Mouse (Mus musculus) kidney, postnatal 36 days (tissue): ENCODE data around the gene Cdsn.
"Not testable (repeated sequence)": the region's sequence is repeated elsewhere in the genome, so short reads cannot be mapped to it uniquely, and the experiment has no call there.

ENCODE experiments used
- DNase-seq, 2 experiments: peaks; one replicate each; pipeline ENCODE4 v3.0.0; 2021 to 2022; ENCODE audit warnings: mixed read lengths in 2 of 2

The Cdsn gene

DNA sequence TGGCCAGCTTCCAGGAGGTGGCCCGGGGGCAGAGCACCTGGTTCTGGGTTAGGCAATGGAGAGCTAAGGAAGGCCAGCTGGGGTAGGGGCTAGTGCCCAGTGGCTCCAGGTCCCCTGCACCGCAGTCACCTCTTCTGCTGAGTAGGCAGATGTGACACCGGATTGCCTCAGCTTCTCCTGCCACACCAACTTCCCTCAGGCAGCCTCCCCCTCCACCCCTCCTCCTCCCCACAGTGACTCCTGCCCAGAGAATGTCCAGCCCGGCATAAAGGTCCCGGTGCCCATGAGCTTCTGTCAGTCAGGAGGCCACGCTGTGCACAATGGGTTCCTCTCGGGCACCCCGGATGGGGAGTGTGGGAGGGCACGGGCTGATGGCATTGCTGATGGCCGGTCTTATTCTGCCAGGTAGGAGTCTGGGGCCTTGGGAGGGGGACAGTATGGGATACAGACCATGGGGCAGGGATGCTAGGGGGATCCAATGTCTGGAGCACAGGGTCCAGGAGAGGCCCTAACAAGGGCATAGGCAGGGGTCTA is at the start of gene Cdsn:
TSS of gene Cdsn (plus strand) at position 248 of the 534 bp plus-strand sequence.
- DNase-seq, result no peak

DNA sequence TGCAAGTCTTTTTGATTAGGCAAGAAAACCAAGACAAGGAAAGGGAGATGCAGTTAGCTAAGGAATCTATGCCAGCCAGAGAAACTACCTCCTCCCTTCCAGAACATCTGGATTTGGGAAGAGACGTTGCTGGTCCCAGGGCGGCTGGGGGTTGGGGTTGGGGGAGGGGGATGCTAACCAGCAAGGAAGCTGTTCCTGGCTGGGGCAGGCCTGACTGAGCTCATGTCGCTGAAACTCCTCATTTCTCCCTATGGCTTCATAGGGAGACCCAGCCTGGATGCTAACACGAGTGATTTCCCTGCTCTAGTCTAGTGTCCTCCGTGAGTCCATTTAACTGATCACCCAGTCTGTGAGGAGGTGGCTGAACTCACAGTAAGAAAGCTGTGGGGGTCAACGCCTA is 49.7 kb upstream of the Cdsn start:
- DNase-seq, result no peak

DNA sequence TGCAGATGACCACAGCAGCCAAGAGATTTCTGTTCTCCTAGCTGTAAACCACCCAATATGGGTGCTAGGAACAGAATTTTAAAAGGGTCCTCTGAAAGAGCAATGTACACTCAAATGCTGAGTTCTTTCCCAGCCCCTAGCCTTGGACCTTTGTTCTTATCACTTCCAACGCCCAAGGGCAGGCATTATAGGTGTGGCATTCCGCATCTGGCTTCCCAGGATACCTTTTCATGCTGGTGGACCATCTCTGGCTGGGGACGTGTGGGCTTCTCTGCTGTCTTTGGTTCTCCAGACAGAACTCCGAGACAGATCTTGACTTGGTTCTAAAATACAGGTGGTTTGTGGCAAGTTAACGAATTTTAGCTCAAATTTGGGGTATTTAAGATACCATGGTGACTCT is 49.2 kb upstream of the Cdsn start:
- DNase-seq, result no peak

DNA sequence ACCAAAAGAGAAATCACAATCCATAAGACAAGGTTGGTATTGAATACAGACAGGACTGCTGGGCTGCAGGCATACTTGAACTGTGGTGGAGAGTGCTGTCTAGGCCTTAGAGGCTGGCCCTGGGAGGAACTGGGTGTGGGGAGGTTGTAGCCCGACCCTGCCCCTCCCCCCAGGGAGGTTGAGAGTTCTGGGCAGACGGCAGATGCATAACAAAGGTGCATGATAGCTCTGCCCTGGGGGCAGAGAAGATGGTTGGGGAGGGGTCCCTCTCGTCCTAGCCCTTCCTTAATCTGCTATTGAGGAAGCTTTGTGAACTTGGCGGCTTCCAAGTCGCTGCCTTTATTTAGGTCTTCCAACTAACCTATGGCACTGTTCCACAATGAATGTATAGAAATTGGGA is 48.1 kb upstream of the Cdsn start:
- DNase-seq, result no peak

DNA sequence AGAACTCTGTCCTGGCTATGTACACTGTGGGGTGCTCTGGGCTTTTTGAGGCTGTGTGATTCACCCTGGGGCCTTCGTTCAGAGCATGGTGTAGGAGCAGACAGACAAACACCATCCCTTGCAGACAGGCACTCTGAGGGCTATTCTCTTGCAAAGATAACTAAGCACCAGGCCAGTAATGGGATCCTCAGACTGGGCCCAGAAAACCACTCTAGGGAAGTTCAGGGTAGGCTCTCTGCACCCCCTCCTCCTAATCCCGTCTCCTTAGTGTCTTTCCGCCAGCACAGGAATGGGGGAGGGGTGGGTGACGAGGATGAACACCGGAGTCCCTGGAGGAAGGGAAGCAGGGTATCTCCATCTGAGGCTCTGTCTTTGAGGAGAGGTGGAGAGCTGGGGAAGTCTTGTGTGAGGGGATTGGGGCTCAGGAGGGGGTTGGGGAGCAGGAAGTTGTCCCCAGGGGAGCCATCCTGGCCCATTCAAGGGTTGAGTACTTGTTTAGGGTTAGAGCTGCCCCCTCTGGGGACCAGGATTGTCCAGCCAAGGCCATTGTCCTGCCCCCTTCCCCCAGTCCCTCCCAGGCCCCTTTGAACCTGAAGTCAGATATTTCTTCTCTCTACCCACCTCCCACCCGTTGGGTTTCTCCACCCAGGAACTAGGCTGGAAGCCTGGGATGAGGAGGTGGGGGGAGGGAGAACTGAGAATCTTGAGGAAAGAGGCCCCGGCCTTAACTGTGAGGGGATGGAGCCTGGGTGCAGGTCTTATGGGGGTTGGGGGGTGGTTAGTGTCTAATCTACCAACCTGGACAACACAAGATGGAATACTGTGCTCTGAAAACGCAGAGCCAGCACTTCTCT is 47.1 kb upstream of the Cdsn start:
- no peak for DNase-seq

DNA sequence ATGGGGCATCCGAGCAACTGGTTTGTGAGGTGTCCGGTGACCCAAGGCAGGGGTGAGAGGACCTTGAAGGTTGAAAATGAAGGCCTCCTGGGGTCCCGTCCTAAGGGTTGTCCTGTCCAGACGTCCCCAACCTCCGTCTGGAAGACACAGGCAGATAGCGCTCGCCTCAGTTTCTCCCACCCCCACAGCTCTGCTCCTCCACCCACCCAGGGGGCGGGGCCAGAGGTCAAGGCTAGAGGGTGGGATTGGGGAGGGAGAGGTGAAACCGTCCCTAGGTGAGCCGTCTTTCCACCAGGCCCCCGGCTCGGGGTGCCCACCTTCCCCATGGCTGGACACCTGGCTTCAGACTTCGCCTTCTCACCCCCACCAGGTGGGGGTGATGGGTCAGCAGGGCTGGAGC is 46.2 kb upstream of the Cdsn start, which contains the start of gene Pou5f1:
TSS of gene Pou5f1 (plus strand) at position 243 of the 400 bp plus-strand sequence.
- no peak for DNase-seq

DNA sequence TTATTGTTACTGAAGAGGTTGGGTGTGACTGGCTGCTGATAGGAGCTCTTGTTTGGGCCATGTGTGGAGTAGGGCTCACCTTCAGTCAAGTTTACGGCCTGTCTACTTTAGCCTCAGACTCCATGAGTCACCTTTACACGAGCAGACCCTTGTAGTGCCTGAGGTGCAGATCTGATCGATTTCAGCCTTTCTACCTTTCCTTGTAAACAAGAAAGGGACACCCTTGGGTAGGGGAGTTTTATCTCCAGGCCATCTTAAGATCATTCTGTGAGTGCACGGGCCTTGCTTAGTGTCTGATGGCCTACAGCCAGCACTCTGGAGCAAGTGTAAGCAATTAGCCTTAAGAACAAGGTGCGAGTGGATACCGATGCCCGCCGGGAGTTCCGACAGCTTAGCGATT is 45.0 kb upstream of the Cdsn start:
- DNase-seq, result no peak

DNA sequence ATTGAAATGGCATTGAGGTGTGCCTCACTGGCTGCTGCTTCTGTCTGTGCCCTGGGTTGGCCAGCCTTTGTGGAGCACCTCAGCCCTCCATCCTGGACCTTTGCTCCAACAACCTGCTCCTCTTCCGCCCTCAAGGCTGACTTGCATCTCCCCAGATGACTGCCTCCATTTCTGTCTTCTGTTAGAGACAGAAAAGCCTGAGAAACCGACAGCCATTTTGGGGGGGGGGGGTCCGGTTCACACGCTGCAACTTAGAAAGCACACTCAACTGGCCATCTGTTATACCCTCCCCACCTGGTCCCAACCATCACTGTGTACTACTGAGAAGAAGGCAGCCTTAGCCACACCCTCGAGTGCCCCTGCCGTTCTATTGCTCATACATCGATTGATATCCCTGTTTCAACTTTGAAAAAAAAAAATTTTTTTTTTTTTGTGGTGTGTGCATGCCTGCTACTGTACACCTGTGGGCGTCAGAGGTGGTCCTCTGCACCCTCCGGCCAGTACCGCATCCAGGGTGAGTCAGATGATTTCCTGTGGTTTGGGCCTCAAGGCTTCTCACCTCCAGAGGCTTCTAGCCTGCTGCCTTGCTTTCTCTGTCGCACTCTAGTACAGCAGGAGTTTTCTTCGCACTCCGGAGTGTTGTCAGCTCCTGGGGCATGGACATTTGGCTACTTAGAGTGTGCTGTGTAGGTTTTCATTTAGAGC is 44.2 kb upstream of the Cdsn start:
- no peak for DNase-seq

DNA sequence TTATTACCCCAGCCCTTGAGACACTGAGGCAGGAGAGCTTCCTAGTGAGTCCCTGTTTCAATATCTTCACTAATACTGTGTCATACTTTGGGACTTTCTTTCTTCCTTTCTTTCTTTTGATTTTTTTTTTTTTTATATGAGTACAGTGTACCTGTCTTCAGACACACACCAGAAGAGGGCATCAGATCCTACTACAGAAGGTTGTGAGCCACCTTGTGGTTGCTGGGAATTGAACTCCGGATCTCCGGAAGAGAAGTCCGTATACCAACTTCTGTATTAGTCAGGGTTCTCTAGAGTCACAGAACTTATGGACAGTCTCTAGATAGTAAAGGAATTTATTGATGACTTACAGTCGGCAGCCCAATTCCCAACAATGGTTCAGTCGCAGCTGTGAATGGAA is 43.6 kb upstream of the Cdsn start:
- DNase-seq, result not testable (repeated sequence)

DNA sequence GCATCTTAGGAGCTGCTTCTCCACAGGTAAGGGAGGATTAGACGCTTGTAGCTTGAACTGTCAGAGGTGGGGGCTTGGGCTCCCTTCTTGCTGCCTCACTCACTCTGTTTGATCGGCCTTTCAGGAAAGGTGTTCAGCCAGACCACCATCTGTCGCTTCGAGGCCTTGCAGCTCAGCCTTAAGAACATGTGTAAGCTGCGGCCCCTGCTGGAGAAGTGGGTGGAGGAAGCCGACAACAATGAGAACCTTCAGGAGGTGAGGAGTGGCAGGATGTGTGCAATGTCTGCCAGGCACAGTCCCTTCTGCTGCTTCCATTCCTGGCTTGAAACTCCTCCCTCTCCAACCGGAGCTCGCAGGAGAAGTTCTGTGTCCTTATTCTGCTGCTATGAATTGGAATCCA is 42.6 kb upstream of the Cdsn start:
- peak in 1 of 2 experiments; percentile 56 for DNase-seq

DNA sequence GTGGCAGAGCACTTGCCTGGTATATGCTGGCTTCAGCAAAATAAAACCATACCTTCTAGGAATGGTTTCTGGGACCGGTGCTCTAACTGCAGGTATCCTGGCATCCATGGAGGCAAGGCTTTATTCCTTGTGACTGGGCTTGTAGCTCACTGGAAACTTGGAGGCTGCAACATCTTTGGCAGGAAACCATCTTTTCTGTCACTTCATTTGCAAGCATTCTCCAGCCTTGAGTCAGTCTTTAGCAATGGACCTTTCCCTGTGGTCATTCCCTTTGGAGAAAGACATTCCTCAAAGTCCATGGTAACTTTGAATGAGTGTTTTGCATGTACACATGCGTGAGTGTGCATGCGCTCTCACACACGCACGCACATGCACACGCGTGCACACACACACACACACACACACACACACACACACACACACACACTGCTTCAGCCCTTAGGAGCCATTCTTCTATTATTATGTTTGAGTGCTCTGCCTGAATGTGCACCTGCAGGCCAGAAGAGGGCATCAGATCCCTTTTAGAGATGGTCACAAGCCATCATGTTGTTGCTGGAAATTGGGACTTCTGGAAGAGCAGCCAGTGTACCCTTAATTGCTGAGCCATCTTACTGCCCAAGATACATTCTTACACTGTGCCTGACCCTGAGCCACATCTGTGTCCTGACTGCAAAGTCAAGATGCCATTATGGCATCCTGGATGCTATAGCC is 38.9 kb upstream of the Cdsn start:
- no peak for DNase-seq

DNA sequence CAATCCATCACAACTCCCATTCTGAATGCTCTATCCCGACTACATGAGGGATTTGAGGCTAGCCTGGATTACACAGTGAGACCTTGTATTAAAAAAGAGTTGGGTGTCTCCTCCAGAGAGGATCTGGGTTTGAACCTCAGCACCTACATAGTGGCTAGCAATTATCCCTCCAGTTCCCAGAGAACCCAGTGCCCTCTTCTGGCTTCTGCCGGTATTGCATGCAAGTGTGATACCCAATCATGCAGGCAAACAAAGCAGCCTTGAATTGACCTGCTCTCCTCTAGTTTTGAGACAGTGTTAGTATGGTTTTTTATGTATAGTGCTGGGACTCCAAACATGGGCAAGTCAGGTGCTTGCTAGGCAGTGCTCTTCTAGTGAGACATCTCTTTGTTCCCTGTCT is 38.0 kb upstream of the Cdsn start:
- peak; percentile 74 to 92 for DNase-seq

DNA sequence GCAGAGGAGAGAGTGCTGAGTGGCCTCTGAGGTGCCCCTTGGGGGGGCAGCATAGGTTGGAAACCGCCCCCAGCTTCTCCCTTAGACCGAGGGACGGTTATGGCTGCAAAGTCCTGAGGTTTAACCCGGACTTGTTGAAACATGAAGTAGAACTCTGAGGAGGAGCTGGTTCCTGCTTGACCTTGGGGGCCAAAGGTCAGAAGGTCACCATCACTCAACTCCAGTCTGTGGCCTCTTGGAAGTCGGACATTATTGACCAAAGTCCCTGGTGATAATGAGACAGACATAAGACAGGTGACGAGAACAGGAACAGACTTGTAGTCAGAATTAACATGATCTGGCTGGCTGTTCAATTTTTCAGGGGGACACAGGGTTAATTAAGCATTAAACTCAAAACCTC is 37.2 kb upstream of the Cdsn start:
- no peak for DNase-seq

DNA sequence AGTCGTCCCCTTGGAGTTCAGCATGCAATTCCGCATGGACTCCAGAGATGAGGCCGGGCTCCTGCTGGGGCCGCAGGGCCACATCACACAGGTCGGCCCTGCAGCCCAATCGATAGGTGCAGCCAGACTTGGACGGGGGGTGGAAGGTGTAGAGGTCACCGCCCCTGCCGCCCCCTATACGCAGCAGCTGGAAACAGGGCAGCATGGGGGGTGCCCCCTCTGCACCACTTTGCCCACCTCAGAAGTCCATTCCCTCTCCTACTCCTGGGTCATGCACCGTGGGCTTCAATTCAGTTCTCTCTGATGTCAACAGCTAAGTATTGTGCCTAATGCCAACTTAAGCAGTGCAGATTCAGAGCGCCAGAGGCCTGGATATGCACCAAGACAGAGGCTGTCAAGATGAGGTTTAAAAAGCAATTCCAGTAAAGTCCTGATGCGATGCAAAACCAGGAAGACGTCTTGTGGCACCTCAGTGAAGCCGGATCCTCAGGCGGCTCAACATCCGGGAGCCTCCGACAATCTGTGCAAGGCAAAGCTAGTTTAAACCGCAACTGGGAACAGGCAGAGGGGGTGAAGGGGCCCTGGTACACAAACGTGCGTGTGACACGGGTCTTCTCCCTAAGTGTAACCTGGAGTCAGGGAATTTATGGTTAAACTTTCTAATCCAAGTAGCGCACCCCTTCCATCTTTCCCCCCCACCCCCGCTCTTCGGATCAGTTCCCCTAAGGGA is 35.9 kb upstream of the Cdsn start:
- DNase-seq, result peak; percentile 13 to 43

DNA sequence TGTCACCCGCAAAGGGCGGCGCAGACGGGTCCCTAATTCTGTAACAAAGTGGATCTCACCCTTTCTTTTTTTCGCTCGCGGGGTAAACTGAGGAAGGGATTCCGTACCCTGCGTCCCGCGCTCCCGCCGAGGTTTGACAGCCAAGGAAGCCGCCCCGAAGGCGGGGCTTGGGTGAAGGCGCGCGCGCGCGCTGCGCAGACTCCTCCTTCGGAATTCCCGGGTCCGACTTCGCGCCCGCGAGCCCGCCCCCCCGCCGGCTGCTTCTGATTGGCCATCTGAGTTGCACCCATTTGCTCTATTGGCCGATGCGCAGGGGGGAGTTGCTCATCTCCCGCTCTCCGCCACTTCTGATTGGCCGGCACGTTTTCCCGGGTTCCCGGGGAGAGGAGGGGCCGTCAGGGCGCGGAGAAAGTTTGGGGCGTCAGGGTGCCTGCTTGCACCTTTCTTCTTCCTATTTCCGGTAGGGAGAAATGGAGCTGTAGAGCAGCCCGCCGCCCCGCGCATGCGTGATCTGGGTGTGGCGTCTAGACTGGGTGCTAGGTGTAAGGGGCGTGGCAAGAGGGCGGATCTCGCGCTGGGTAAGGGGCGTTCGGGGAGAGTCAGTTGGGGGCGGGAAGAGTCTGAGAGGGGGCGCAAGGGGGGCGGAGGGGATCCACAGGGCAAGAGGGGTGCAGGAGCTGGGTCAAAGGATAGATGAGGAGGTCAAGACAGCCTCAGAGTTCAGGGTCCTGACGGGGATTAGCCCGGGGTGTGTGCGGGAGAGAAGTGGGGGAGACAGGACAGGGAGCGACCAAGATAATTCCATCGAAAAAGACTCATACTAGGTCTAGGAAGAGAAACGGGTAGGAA is 35.1 kb upstream of the Cdsn start, which contains the start of the genes Tcf19 and Cchcr1:
TSS of gene Tcf19 (minus strand) at position 173 of the 849 bp plus-strand sequence.
TSS of gene Cchcr1 (plus strand) at position 449 of the 849 bp plus-strand sequence.
- DNase-seq, result peak; percentile 98 to 99

DNA sequence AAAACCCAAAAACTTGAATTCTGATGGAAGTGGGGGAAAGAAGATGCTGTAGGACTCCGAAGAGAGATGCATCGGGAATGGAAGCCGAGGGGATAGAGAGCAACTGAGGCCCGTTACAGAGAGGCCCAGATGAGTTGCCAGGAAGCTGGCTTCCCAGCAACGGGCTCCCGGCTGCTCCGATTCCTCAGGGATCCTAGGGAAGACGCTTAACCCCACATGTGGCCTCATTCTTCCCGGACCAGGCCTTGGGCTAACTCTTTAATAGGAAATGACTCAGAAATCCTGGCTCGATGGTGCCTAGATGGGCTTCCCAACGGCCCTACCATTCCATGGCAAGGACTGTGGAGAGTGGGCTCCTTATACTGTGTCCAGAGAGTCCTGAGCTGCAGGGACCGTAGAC is 34.4 kb upstream of the Cdsn start:
- DNase-seq, result peak in 1 of 2 experiments; percentile 12

DNA sequence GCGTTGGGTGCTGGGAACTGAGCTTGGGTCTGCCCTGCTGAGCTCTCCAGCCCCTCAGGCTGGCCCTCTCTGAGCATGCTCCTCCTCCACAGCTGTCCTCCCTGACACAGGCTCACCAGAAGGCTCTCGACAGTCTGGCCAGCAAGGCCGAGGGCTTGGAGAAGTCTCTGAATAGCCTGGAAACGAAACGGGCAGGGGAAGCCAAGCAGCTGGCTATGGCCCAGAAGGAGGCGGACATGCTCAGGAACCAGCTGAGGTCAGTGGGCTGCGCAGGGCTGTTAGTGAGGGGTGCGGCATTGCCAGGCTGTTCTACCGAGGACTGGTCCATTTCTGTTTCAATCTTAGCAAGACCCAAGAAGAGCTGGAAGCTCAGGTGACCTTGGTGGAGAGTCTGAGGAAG is 27.6 kb upstream of the Cdsn start:
- DNase-seq, result no peak

DNA sequence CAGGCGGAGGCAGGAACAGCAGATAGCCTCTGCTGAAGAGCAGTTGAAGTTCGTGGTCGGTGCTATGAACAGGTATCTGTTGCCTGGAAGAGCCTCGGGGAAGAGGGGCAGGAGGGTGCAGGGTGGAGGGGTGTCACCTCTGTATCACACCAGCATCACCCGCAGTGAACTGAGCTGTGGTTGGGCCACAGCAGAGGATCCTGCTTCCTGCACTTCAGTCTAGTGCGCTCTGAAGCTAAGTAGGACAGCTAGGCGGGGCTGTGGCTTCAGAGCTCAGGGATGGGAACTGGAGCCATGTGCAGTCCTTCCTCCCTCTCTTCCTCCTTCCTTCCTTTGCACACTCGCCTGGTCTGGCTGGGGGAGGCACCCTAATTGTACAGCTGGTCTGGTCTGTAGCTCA is 25.3 kb upstream of the Cdsn start:
- DNase-seq, result no peak

DNA sequence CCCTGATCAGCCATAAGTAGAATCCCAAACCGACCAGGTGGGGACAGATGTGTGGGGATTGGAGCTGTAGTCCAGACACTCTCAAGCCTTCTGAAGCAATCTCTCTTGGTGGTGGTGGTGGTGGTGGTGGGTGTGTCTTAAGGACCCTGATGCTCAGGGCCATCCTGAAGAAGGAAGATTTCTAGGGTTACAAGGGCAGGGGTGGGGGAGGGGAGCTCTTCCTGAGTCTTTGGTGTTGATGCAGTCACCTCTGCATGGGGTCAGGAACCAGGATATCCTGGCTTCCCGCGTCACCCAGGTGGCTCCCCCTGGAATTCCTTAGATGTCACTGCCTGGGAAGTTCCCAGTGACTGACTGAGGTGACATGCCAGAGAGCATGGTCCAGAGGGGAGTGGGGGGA is 19.6 kb upstream of the Cdsn start:
- no peak for DNase-seq

DNA sequence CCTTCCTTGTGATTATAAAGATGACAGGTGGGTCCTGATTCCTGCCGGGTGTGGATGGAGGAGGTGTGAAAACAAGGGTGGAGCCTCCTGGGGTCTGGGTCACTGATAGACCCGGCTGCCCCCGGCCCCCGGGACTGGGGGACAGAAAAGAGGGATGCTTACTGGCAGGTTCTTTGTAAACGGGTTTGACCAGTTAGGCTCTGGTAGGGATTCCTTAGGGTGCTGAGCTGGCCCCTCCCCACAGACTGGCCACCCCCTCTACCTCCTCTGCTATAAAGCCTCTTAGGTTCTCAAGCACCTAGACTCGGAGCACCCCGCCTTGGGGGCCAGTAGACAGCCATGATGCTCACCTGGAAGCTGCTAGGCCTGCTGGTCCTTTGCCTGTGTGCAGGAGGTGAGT is 19.0 kb upstream of the Cdsn start, which contains the start of gene Psors1c2:
TSS of gene Psors1c2 (plus strand) at position 301 of the 400 bp plus-strand sequence.
- no peak for DNase-seq

DNA sequence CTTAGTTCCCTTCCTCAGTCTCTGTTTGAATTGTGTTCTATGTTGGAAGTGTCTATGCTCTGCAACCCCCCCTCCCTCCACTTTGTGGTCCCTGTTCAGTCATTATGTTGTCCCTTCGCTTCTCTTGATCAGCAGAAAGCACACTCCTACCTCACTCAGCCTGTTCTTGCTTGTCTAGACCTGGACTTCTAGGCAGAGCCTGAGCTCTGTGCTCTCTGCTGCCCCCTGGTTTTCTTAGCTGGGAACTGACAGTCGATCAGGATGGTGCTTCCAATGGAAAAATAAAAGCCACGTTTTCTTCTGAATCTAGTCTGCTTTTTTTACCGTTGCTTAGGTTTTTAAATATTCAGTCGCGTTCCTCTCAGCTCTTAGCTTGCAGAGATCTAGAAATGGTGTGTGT is 17.6 kb upstream of the Cdsn start:
- peak; percentile 78 to 88 for DNase-seq
